Mouse (Mus musculus) lung, adult 18-20 months (tissue): Measurements from ENCODE around the gene Gm49510.

Experiments used
- DNase-seq, 2 experiments: peaks; one replicate each; pipeline ENCODE4 v3.0.0; 2022; ENCODE audit warnings: mixed read lengths in 2 of 2

Gm49510 gene

DNA sequence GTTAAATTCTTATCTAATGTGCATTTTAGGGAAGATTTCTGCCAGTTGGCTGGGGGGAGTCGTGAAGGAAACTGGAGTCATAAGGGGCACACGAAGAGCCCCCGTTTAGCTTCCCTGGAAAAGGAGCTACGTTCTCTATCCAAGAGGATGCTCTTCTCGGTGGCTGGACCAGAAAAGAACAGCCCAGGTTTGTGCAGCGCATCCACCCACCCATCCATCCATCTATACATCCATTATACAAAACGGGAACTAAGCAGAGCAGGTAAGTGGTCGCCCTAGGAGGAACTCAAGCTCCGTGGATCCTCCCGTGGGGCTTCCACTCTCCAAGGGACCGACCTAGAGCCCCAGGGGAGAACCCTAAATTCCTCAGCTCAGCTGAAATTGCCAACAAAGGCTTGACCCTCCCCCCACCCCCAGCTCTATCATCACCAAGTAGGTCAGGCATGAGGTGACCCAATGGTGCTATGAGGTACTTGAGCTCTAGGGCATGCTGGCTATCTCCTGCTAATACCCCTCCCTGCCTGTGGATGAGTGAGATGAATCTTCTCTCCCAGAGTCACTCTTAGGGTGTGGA lies 48.8 kb downstream of the Gm49510 start:
- DNase-seq, result no peak

DNA sequence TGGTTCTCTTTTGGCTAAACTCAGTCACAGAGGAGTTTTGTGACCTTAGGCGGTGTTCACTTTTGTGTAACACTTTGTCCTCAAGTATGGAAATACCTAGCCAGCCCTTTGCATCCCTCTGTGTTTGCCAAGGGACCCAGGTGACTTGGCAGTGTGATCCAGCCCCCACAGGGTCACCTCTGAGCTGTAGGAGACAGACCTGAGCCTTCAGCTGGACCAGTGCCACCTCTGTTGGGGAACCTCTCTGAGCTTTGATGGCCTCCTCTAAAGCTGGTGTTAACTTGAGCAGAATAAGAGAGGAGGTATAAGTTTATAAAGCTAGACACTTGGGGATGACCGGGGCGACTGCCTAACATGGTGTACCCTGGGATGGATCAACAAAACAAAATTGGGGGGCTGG lies 49.4 kb downstream of the Gm49510 start:
- DNase-seq, result no peak

DNA sequence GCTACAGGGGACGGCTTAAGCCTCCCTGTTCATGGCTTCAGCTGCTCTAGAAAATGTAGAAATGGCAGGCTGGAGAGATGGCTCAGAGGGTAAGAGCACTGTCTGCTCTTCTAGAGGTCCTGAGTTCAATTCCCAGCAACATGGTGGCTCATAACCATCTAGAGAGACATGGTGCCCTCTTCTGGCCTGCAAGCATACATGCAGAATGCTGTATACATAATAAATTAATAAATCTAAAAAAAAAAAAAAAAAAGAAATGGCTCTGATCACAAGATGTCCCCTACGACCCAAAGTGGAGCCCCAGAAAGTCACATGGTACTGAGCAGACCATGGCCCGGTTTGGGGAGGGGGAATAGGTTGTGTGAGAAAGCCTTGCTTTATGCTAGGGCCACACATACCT lies 56.2 kb downstream of the Gm49510 start:
- DNase-seq, result no peak

DNA sequence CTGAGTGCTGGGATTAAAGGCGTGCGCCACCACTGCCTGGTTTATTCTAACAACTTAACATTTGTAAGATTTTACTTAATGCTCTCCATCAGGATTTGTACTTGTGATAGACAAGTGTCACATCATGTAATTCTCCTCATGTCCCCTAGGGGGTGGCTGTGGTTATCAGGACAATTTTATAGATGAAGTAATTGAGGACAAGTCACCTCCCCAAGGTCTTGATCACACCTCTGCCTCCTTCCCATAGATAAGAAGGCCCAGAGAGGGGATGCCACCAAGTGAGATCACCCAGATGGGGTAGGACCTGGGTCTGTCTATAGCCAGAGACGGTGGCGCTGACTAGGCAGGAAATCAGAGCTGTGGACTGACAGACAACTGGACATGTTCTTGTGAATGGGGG lies 56.9 kb downstream of the Gm49510 start:
- DNase-seq, result no peak

DNA sequence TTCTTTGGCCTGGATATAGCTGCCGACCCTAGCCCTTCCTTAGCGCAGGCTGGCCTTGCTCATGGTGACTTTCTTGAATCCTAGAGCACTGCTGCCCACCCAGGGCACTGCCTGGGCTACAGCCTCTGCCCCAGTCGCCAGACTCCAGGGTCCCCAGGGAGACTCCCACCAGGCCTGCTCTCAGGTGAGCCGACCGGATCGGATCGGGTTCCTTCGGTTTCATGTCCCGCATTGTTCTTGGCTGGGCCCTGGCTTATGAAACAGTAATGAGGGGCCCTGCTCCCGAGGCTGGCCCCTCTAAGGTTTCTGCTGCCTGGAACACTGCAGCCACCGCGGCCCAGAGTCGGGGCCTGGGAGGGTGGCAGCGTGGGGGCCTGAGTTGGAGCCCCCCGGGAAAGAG lies 57.6 kb downstream of the Gm49510 start:
- no peak for DNase-seq

DNA sequence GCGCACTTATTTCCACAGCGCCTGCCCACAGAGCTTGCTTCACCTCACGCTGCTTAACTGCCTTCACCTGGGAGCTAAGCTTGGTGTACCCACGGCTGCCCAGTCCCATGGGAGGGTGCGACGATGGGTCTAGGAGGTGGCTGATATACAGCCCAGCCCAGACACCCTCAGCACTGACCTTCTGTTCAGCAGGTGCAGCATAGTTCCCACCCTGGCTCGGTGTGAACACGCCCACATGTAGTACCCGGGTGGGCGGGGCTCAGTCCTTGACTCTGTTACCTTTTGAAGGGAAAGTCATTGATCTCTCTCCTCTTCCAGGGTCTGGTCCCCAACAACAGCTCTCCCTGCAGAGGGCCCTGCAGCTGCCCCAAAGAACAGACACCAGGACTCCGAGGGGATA lies 60.1 kb downstream of the Gm49510 start:
- DNase-seq, result no peak

DNA sequence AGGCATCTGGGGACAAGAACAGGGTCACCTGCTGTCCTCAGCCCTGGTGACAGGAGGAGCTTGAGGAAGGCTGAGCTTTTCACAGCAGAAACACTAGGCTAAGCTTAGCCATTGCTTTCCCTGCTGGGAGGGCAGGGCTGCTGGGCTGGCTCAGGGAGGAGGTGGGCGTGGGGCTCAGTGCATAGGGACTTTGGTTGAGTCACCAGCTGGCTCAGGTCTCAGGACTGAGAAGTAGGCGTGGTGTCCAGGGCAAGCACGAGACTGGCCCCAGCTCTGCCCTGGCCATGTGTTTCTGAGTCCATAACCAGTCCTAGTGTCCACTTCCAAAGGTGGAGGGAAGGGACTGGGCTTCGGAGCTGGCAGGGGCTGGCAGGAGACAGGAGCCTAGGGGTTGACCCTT lies 60.6 kb downstream of the Gm49510 start:
- DNase-seq, result peak; percentile 61 to 64

DNA sequence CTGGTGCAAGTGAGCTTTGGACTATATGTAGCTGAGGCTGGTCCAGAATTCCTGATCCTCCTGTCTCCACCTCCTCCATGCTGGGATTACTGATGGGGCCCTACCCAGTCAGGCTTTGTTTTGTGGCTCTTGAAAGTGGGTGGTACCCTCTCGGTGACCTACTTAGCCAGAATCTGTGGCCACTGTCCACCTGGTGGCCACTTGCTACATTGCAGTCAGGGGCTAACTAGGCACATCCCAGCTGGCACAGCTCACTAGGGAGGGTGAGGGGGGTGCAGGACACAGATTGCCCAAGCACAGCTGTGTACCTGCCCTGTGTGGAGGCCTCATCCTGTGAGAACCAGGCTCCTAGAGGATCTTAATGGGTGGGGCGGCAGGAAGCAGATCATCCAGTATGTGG lies 63.4 kb downstream of the Gm49510 start:
- peak; percentile 74 to 81 for DNase-seq
